Mouse (Mus musculus) T-helper 1 cell (primary cell): ENCODE measurements at regions not wholly inside any gene's neighbourhood (a gene's known extent, or its start where the extent isn't known, plus 50 kb on each side); places are given as distances from the start of the nearest gene placed in this dataset.

ENCODE experiments used
- in situ Hi-C: fragments of 300-600 bp; cut with MboI, MseI; formaldehyde crosslinking; loops from one replicate; pipeline ENCODE4 v1.15.1; 2025; ENCODE audit warnings: high pct_unique_total_duplicates

- in situ Hi-C loops = loop anchor here (10.0 kb wide), 1 partner anchor 1923 kb away; no protein-coding TSS in a partner anchor
These were observed 610.2 kb upstream of the Clint1 start for GRCm38 (mm10) chr11:45241671-45242070.

GRCm38 (mm10) chr11:45244796-45245195, 607.1 kb upstream of the Clint1 start:
- in situ Hi-C loops = loop anchor here (10.0 kb wide), 1 partner anchor 1920 kb away; no protein-coding TSS in a partner anchor

GRCm38 (mm10) chr11:45256019-45256418, 595.8 kb upstream of the Clint1 start:
- in situ Hi-C loops = no loop called here

- in situ Hi-C loops = loop anchor here (10.0 kb wide), 1 partner anchor 333 kb away; no protein-coding TSS in a partner anchor
These were observed 589.7 kb upstream of the Clint1 start for GRCm38 (mm10) chr11:45262198-45262597.

- in situ Hi-C loops = loop anchor here (10.0 kb wide), 1 partner anchor 331 kb away; no protein-coding TSS in a partner anchor
These were observed 587.9 kb upstream of the Clint1 start for GRCm38 (mm10) chr11:45264001-45264400.

GRCm38 (mm10) chr11:45265171-45265988, 586.5 kb upstream of the Clint1 start:
- in situ Hi-C loops = loop anchor here (10.0 kb wide), 1 partner anchor 329 kb away; no protein-coding TSS in a partner anchor

GRCm38 (mm10) chr11:45265989-45266302, 585.9 kb upstream of the Clint1 start:
- in situ Hi-C loops = loop anchor here (10.0 kb wide), 1 partner anchor 329 kb away; no protein-coding TSS in a partner anchor

GRCm38 (mm10) chr11:45269215-45269614, 582.6 kb upstream of the Clint1 start:
- in situ Hi-C loops = loop anchor here (10.0 kb wide), 1 partner anchor 326 kb away; no protein-coding TSS in a partner anchor

GRCm38 (mm10) chr11:45271206-45271605, 580.6 kb upstream of the Clint1 start:
- in situ Hi-C loops = no loop called here

GRCm38 (mm10) chr11:45274446-45275119, 577.3 kb upstream of the Clint1 start:
- in situ Hi-C loops = no loop called here

- in situ Hi-C loops = no loop called here
These were observed 576.7 kb upstream of the Clint1 start for GRCm38 (mm10) chr11:45275170-45275569.

- in situ Hi-C loops = no loop called here
These were observed 555.1 kb upstream of the Clint1 start for GRCm38 (mm10) chr11:45296772-45297171.

- in situ Hi-C loops = no loop called here
These were observed 539.9 kb upstream of the Clint1 start for GRCm38 (mm10) chr11:45311934-45312333.

- in situ Hi-C loops = no loop called here
These were observed 528.1 kb upstream of the Clint1 start for GRCm38 (mm10) chr11:45323766-45324165.

- in situ Hi-C loops = no loop called here
These were observed 521.5 kb upstream of the Clint1 start for GRCm38 (mm10) chr11:45330319-45330718.

GRCm38 (mm10) chr11:45333756-45334155, 518.1 kb upstream of the Clint1 start:
- in situ Hi-C loops = no loop called here

- in situ Hi-C loops = no loop called here
These were observed 502.5 kb upstream of the Clint1 start for GRCm38 (mm10) chr11:45349331-45349730.

- in situ Hi-C loops = no loop called here
These were observed 486.5 kb upstream of the Clint1 start for GRCm38 (mm10) chr11:45365343-45365742.

- in situ Hi-C loops = loop anchor here (5.0 kb wide), 1 partner anchor 47 kb away; no protein-coding TSS in a partner anchor
These were observed 462.4 kb upstream of the Clint1 start for GRCm38 (mm10) chr11:45389243-45390146.

GRCm38 (mm10) chr11:45396009-45396408, 455.8 kb upstream of the Clint1 start:
- in situ Hi-C loops = no loop called here

GRCm38 (mm10) chr11:45398188-45398587, 453.7 kb upstream of the Clint1 start:
- in situ Hi-C loops = no loop called here
